Mouse (Mus musculus) hindbrain, embryonic 12.5 days (tissue): Measurements from ENCODE around the gene Nrcam. TPM values are rescaled to one million over a fixed set of nuclear protein-coding genes. Genes with fewer than 3 reads are reported as not detected.

Experiments used
- ATAC-seq: fragments of 200-750 bp; cut with Nextera tagmentation; 2 replicates; pipeline ENCODE4 v1.8.0; 2017; ENCODE audit warnings: moderate TSS enrichment; ENCODE audit not compliant: low FRiP score
- H3K27ac ChIP-seq: fragments of 300-500 bp; sonication (generic); 2 replicates; pipeline ENCODE4 v1.5.1; 2016; ENCODE audit warnings: mild to moderate bottlenecking
- H3K27me3 ChIP-seq: fragments of 300-500 bp; sonication (generic); 2 replicates; pipeline ENCODE4 v1.6.1; 2016; ENCODE audit warnings: mild to moderate bottlenecking
- H3K36me3 ChIP-seq: fragments of 300-500 bp; sonication (generic); 2 replicates; pipeline ENCODE4 v1.6.1; 2016; ENCODE audit warnings: mild to moderate bottlenecking
- H3K4me1 ChIP-seq: fragments of 300-500 bp; sonication (generic); 2 replicates; pipeline ENCODE4 v1.6.1; 2016
- H3K4me2 ChIP-seq: fragments of 300-500 bp; sonication (generic); replicated peaks from 2 replicates; pipeline ENCODE4 v1.6.1; 2016; ENCODE audit warnings: mild to moderate bottlenecking
- H3K4me3 ChIP-seq: fragments of 300-500 bp; sonication (generic); 2 replicates; pipeline ENCODE4 v1.5.1; 2016; ENCODE audit warnings: mild to moderate bottlenecking
- H3K9ac ChIP-seq: fragments of 300-500 bp; sonication (generic); 2 replicates; pipeline ENCODE4 v1.6.1; 2016; ENCODE audit warnings: mild to moderate bottlenecking, moderate library complexity
- H3K9me3 ChIP-seq: fragments of 300-500 bp; sonication (generic); replicated peaks from 2 replicates; pipeline ENCODE4 v1.6.1; 2016; ENCODE audit warnings: mild to moderate bottlenecking
- WGBS: fragments of 180-500 bp; shearing (Covaris S2); methylation state at CpG from one replicate; pipeline ENCODE4 v1.1.7; 2016; 5-methylcytosine and 5-hydroxymethylcytosine counted together
- polyA plus RNA-seq: library from polyadenylated mRNA; unstranded; fragments of >200 nt; fragmentation: Nextera tagmentation; extraction: Ambion mirVana; gene quantifications from 2 replicates; pipeline ENCODE4 v1.2.1, GENCODE M21; 2016

Nrcam gene
- polyA plus RNA-seq, 1 experiment from 2014 or later = 97.0 TPM

- H3K4me3 ChIP-seq = no peak overlapping the region
- H3K36me3 ChIP-seq = no peaks in the 10 kb centered on the region
- ATAC-seq = no peak
- H3K9me3 ChIP-seq = no peaks in the 10 kb centered on the region
- no peaks in the 10 kb centered on the region for H3K27me3 ChIP-seq
- no peak overlapping the region for H3K27ac ChIP-seq
- no peak overlapping the region for H3K4me2 ChIP-seq
- no peaks in the 10 kb centered on the region for H3K4me1 ChIP-seq
- 78% methylated on average over 4 of the region's 4 CpGs for WGBS
- no peak overlapping the region for H3K9ac ChIP-seq
Measured at GRCm38 (mm10) chr12:44453791-44454190, 125.1 kb downstream of the Nrcam start.

GRCm38 (mm10) chr12:44457961-44458360, 129.3 kb downstream of the Nrcam start:
- WGBS = 77% methylated on average over 4 of the region's 4 CpGs
- no peak overlapping the region for H3K9ac ChIP-seq
- no peaks in the 10 kb centered on the region for H3K36me3 ChIP-seq
- H3K4me2 ChIP-seq = no peak overlapping the region
- ATAC-seq = no peak
- no peaks in the 10 kb centered on the region for H3K27me3 ChIP-seq
- peaks cover 11% of the 10 kb centered on the region; the same call in 1 of the 2 replicates for H3K4me1 ChIP-seq
- H3K9me3 ChIP-seq = no peaks in the 10 kb centered on the region
- no peak overlapping the region for H3K27ac ChIP-seq
- no peak overlapping the region for H3K4me3 ChIP-seq

GRCm38 (mm10) chr12:44462436-44462835, 133.8 kb downstream of the Nrcam start:
- ATAC-seq = peak; percentile 94
- Histone ChIP-seq H3K27ac (peak overlapping the region; percentile 49), H3K9ac (no peak overlapping the region), H3K4me2 (no peak overlapping the region), H3K4me3 (no peak overlapping the region), H3K9me3 (no peaks in the 10 kb centered on the region), H3K36me3 (no peaks in the 10 kb centered on the region), H3K27me3 (no peaks in the 10 kb centered on the region), H3K4me1 (peaks cover 17% of the 10 kb centered on the region)
- 22% methylated on average over 4 of the region's 4 CpGs for WGBS

- ATAC-seq = peak; percentile 84
- no peak overlapping the region for H3K9ac ChIP-seq
- no peaks in the 10 kb centered on the region for H3K36me3 ChIP-seq
- no peak overlapping the region for H3K4me2 ChIP-seq
- WGBS = 26% methylated on average over 6 of the region's 6 CpGs
- H3K4me1 ChIP-seq = peaks cover 17% of the 10 kb centered on the region
- H3K27me3 ChIP-seq = no peaks in the 10 kb centered on the region
- peak overlapping the region; percentile 49 for H3K27ac ChIP-seq
- H3K9me3 ChIP-seq = no peaks in the 10 kb centered on the region
- no peak overlapping the region for H3K4me3 ChIP-seq
Measured at GRCm38 (mm10) chr12:44462976-44463375, 134.3 kb downstream of the Nrcam start.

- H3K9me3 ChIP-seq = no peaks in the 10 kb centered on the region
- no peak overlapping the region for H3K4me2 ChIP-seq
- ATAC-seq = no peak
- peak overlapping the region; percentile 2; the same call in 1 of the 2 replicates for H3K27ac ChIP-seq
- no peak overlapping the region for H3K9ac ChIP-seq
- no peaks in the 10 kb centered on the region for H3K4me1 ChIP-seq
- H3K4me3 ChIP-seq = no peak overlapping the region
- no peaks in the 10 kb centered on the region for H3K36me3 ChIP-seq
- no peaks in the 10 kb centered on the region for H3K27me3 ChIP-seq
- 55% methylated on average over 5 of the region's 5 CpGs for WGBS
Measured at GRCm38 (mm10) chr12:44471073-44471472, 142.4 kb downstream of the Nrcam start.

GRCm38 (mm10) chr12:44475355-44475754, 146.7 kb downstream of the Nrcam start:
- Histone ChIP-seq H3K4me2 (no peak overlapping the region), H3K4me1 (peaks cover 7% of the 10 kb centered on the region), H3K27ac (no peak overlapping the region), H3K27me3 (no peaks in the 10 kb centered on the region), H3K4me3 (no peak overlapping the region), H3K9me3 (no peaks in the 10 kb centered on the region), H3K36me3 (no peaks in the 10 kb centered on the region), H3K9ac (no peak overlapping the region)
- no peak for ATAC-seq

GRCm38 (mm10) chr12:44479260-44480030, 150.8 kb downstream of the Nrcam start:
- no peaks in the 10 kb centered on the region for H3K36me3 ChIP-seq
- H3K4me1 ChIP-seq = peaks cover 10% of the 10 kb centered on the region
- H3K27ac ChIP-seq = no peak overlapping the region
- H3K27me3 ChIP-seq = no peaks in the 10 kb centered on the region
- no peak overlapping the region for H3K4me3 ChIP-seq
- H3K9ac ChIP-seq = no peak overlapping the region
- no peak overlapping the region for H3K4me2 ChIP-seq
- WGBS = 61% methylated on average over 6 of the region's 6 CpGs
- ATAC-seq = peak; percentile 73
- no peaks in the 10 kb centered on the region for H3K9me3 ChIP-seq

GRCm38 (mm10) chr12:44480031-44480419, 151.3 kb downstream of the Nrcam start:
- no peaks in the 10 kb centered on the region for H3K27me3 ChIP-seq
- peaks cover 10% of the 10 kb centered on the region for H3K4me1 ChIP-seq
- 62% methylated on average over 2 of the region's 2 CpGs for WGBS
- H3K36me3 ChIP-seq = no peaks in the 10 kb centered on the region
- no peak overlapping the region for H3K4me2 ChIP-seq
- ATAC-seq = no peak
- no peaks in the 10 kb centered on the region for H3K9me3 ChIP-seq
- H3K4me3 ChIP-seq = no peak overlapping the region
- no peak overlapping the region for H3K27ac ChIP-seq
- no peak overlapping the region for H3K9ac ChIP-seq

- no peak for ATAC-seq
- no peak overlapping the region for H3K4me2 ChIP-seq
- no peaks in the 10 kb centered on the region for H3K36me3 ChIP-seq
- H3K9me3 ChIP-seq = no peaks in the 10 kb centered on the region
- no peaks in the 10 kb centered on the region for H3K27me3 ChIP-seq
- H3K27ac ChIP-seq = no peak overlapping the region
- H3K9ac ChIP-seq = no peak overlapping the region
- 63% methylated on average over 3 of the region's 3 CpGs for WGBS
- no peak overlapping the region for H3K4me3 ChIP-seq
- peaks cover 10% of the 10 kb centered on the region for H3K4me1 ChIP-seq
Measured at GRCm38 (mm10) chr12:44481415-44481814, 152.7 kb downstream of the Nrcam start.

- H3K4me2 ChIP-seq = no peak overlapping the region
- no peaks in the 10 kb centered on the region for H3K36me3 ChIP-seq
- H3K9me3 ChIP-seq = no peaks in the 10 kb centered on the region
- no peak for ATAC-seq
- WGBS = 37% methylated on average over 5 of the region's 5 CpGs
- no peak overlapping the region for H3K4me3 ChIP-seq
- no peaks in the 10 kb centered on the region for H3K27me3 ChIP-seq
- no peak overlapping the region for H3K27ac ChIP-seq
- H3K9ac ChIP-seq = no peak overlapping the region
- peaks cover 5% of the 10 kb centered on the region; the same call in 1 of the 2 replicates for H3K4me1 ChIP-seq
Measured at GRCm38 (mm10) chr12:44492759-44493479, 164.2 kb downstream of the Nrcam start.

- H3K27ac ChIP-seq = no peak overlapping the region
- 73% methylated on average over 2 of the region's 2 CpGs for WGBS
- peaks cover 17% of the 10 kb centered on the region for H3K4me1 ChIP-seq
- no peak overlapping the region for H3K4me2 ChIP-seq
- H3K36me3 ChIP-seq = no peaks in the 10 kb centered on the region
- H3K4me3 ChIP-seq = no peak overlapping the region
- H3K27me3 ChIP-seq = no peaks in the 10 kb centered on the region
- no peak for ATAC-seq
- no peaks in the 10 kb centered on the region for H3K9me3 ChIP-seq
- no peak overlapping the region for H3K9ac ChIP-seq
Measured at GRCm38 (mm10) chr12:44497762-44498161, 169.1 kb downstream of the Nrcam start.

- H3K9ac ChIP-seq = no peak overlapping the region
- no peak overlapping the region for H3K4me3 ChIP-seq
- no peak overlapping the region for H3K4me2 ChIP-seq
- 29% methylated on average over 5 of the region's 5 CpGs for WGBS
- H3K36me3 ChIP-seq = no peaks in the 10 kb centered on the region
- ATAC-seq = peak; percentile 38; the same call in 1 of the 2 replicates
- H3K27me3 ChIP-seq = no peaks in the 10 kb centered on the region
- H3K4me1 ChIP-seq = peaks cover 16% of the 10 kb centered on the region
- H3K9me3 ChIP-seq = no peaks in the 10 kb centered on the region
- H3K27ac ChIP-seq = no peak overlapping the region
Measured at GRCm38 (mm10) chr12:44498872-44499271, 170.2 kb downstream of the Nrcam start.
